Mouse (Mus musculus) cortical plate, adult 2 months (tissue): ENCODE results near the gene Ankrd7. TPM values are rescaled to one million over a fixed set of nuclear protein-coding genes. Genes with fewer than 3 reads are reported as not detected.

Experiments
- H3K27ac ChIP-seq: fragments of 200-500 bp; 2 replicates; pipeline ENCODE4 v1.5.1; 2012; ENCODE audit warnings: low read length, control low read depth, inconsistent platforms; ENCODE audit not compliant: insufficient read depth
- H3K4me1 ChIP-seq: fragments of 200-500 bp; 2 replicates; pipeline ENCODE4 v1.6.1; 2011; ENCODE audit warnings: low read length; ENCODE audit not compliant: control insufficient read depth, insufficient read depth
- H3K4me3 ChIP-seq: fragments of 200-500 bp; 2 replicates; pipeline ENCODE4 v1.5.1; 2011; ENCODE audit warnings: mild to moderate bottlenecking, low read length, control low read depth; ENCODE audit not compliant: insufficient read depth
- CTCF ChIP-seq: fragments of 200-500 bp; IDR thresholded peaks from 2 replicates; pipeline ENCODE4 v1.5.1; 2011; ENCODE audit warnings: mild to moderate bottlenecking, control low read depth, low read length; ENCODE audit not compliant: insufficient read depth; ENCODE audit errors: extremely low read depth
- POLR2A ChIP-seq: fragments of 200-500 bp; IDR thresholded peaks from 2 replicates; pipeline ENCODE4 v1.6.1; 2011; ENCODE audit warnings: mild to moderate bottlenecking, low read length, control low read depth; ENCODE audit not compliant: insufficient read depth; ENCODE audit errors: extremely low read depth
- polyA plus RNA-seq: library from polyadenylated mRNA; depleted of rRNA; stranded (reverse); fragments of >200 nt; gene quantifications from 2 replicates; pipeline ENCODE4 v1.2.3, GENCODE M21; 2012; rRNA removed

Gene Ankrd7
- polyA plus RNA-seq, 1 experiment: 0.19 TPM

GRCm38 (mm10) chr6:18889030-18889429 is 22.9 kb downstream of the Ankrd7 start:
- no peak overlapping the region for H3K27ac ChIP-seq
- no peak overlapping the region for H3K4me3 ChIP-seq
- TF ChIP-seq POLR2A (no peak), CTCF (no peak)
- no peaks in the 10 kb centered on the region for H3K4me1 ChIP-seq

- Histone ChIP-seq H3K27ac (no peak overlapping the region), H3K4me3 (no peak overlapping the region), H3K4me1 (no peaks in the 10 kb centered on the region)
- no peak for TF ChIP-seq POLR2A
These were observed 28.0 kb downstream of the Ankrd7 start for GRCm38 (mm10) chr6:18894142-18894541.

- Histone ChIP-seq H3K4me3 (no peak overlapping the region), H3K27ac (no peak overlapping the region), H3K4me1 (no peaks in the 10 kb centered on the region)
- TF ChIP-seq CTCF (no peak), POLR2A (no peak)
These were observed 41.1 kb downstream of the Ankrd7 start for GRCm38 (mm10) chr6:18907173-18907572.

- Histone ChIP-seq H3K4me1 (no peaks in the 10 kb centered on the region), H3K27ac (no peak overlapping the region), H3K4me3 (no peak overlapping the region)
- TF ChIP-seq POLR2A: no peak
These were observed 47.1 kb downstream of the Ankrd7 start for GRCm38 (mm10) chr6:18913179-18913578.

GRCm38 (mm10) chr6:18916021-18916420 is 49.9 kb downstream of the Ankrd7 start:
- Histone ChIP-seq H3K4me1 (no peaks in the 10 kb centered on the region), H3K27ac (no peak overlapping the region), H3K4me3 (no peak overlapping the region)
- TF ChIP-seq CTCF: no peak
- TF ChIP-seq POLR2A: no peak

GRCm38 (mm10) chr6:18916471-18916870 is 50.4 kb downstream of the Ankrd7 start:
- TF ChIP-seq CTCF (no peak), POLR2A (no peak)
- no peaks in the 10 kb centered on the region for H3K4me1 ChIP-seq

More at GRCm38 (mm10) chr6:18916471-18916870, 50.4 kb downstream of the Ankrd7 start:
- no peak overlapping the region for H3K4me3 ChIP-seq
- H3K27ac ChIP-seq: no peak overlapping the region

Other genes with a start within 250 kb of the Ankrd7 start
- 44.3 and 45.5 TPM in 2 replicates for gene Lsm8, start 17.7 kb upstream of the Ankrd7 start, polyA plus RNA-seq